Mouse (Mus musculus): ENCODE measurements around the gene Arhgap44.
A peak's percentile ranks its signal among the peaks of the same experiment; 100 is the strongest.

The Arhgap44 gene

DNA sequence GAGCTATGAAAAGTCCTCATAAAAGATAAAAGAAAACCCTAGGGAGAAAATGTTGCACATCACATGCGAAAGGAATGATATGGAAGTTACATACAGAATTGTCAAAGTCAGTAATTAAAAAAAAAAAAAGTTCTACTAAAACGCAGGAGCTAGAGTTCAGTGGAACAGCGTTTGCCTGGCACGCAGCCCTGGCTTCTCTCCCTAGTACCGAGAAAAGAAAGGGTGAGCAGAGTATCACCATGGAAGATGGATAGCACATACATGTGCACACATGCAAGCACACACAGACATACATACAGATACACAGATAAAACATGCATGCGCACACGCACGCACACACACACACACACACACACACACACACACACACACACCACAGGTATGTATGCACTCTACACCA lies 82.0 kb downstream of the Arhgap44 start:
- no peak for DNase-seq (ENCODE audit: low spot score)

DNA sequence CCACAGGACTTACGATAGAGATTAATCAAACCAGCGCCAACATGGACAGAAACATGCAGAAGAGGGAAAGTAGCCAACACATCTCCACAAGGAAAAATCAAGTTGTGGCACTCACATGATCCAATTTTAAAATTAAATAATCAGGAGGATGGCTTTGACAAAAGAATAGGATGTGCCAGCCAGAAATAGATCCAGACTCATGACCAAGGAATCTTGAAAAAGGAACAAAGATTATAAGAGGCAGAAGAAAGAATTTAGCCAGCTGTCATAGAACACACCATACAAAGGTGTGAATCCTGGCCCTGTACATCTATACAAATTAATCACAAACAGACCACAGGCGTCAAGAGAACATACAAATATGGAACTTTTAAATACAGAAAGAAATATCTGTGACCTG lies 82.5 kb downstream of the Arhgap44 start:
- DNase-seq (ENCODE audit: low spot score): no peak

DNA sequence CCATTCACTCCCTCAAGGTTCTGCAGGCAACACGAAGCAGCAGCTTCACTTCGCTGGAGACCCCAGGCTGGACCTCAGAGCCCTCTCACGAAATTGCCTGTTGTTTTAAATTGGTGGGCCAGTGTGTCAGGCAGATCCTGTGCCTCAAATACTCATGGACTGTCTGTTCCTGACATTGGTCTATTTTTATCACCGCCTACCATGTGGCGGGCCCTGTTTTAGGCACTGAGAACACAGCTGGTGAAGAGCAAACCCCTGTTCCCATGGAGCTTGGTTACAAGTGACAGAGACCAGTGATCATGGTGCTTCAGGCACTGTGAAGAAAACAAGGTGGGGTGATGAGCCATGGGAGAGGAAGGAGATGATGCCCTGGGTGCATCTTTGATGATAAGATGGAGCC lies 93.2 kb downstream of the Arhgap44 start:
- no peak for DNase-seq (ENCODE audit: low spot score)

DNA sequence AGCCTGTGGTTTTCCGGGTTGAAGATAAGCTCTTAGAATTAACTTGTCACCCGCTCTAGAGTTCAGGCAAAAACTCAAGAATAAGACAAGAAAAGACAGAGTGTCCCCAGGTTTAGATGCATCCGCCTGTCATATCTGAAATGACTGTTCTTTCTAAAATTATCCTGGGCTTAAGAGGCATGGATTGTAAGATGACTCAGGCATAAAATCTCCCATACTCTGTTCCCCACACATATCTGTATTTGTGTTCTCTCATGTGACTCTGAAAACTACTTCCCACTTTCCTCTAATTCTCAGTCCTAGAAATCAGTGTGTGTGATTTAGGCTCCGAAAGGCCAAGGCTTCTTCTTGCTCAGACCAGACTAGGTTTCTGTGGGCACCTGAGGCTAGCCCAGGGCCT lies 93.7 kb downstream of the Arhgap44 start:
- DNase-seq (ENCODE audit: low spot score): no peak

DNA sequence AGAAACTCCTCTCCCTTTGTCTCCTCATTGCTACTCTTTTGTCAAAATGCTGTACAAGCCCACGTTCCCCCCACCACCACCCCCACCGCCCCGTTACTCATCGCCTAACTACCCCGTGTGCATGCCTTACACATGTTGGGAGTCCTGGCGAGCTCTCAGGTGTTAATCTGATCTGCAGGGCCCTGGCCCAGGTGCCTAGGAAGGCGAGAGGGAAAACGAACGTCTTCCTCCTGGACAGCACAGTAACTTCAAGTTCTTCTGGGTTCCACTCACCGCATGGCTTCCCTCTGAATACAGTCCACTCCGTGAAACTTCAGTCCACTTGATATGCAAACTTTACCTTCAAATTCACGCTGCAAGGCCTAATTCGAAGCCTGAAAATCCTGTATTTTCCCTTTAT lies 97.6 kb downstream of the Arhgap44 start:
- no peak for DNase-seq (ENCODE audit: low spot score)

GRCm38 (mm10) chr11:65061437-65061836 lies 101.3 kb downstream of the Arhgap44 start:
- DNase-seq (ENCODE audit: low spot score): no peak

DNA sequence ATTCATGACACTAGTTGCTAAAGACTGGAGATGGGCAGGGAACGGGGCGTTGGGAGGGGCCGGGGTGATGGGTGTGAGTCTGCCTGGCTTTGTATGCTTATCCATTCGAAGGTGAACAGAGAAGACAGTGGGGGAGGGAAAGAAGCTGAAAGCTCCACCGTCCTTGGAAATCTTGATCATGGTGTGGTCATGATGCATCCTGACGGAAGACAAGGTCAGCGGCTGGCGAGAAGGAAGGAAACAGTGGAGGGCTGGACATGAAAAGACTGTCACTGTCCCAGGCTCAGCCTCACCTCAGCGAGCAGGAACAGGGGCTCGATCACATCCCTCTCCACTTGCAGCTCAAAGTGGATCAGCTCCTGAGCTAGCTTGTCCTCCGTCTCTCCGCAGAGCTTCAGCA lies 103.2 kb downstream of the Arhgap44 start:
- DNase-seq (ENCODE audit: low spot score): no peak

DNA sequence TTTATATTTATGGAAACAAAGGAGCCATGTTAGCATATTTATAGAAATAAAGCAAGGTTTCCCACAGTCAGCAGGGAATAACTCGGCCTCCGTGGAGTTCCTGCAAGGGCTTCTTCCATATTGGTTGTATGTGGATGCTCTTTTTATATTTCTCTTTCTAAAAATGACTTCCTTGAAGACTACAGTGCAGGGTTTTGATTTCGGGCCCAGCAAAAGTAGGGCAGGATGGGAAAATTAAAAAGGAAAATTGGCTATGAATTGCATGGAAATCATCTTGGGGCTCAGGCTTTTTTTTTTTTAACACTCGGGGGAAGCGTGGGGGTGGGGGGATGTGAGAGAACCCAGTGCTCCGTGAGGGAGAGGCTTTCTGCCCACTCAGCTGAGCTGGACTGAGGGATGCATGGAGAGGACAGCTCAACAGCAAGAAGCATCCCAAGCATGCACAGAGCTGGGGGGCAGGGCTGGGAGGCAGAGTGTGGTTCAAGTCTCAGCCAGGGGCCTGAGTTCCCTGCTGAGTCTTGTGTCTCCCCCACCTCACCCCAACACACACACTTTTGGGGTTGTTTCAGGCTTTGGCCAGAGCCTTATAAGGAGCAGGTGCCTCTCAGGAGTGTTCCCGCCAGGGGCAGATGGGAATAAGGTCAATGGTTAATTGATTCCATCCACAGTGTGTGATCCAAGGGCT lies 104.4 kb downstream of the Arhgap44 start:
- DNase-seq (ENCODE audit: low spot score): no peak

DNA sequence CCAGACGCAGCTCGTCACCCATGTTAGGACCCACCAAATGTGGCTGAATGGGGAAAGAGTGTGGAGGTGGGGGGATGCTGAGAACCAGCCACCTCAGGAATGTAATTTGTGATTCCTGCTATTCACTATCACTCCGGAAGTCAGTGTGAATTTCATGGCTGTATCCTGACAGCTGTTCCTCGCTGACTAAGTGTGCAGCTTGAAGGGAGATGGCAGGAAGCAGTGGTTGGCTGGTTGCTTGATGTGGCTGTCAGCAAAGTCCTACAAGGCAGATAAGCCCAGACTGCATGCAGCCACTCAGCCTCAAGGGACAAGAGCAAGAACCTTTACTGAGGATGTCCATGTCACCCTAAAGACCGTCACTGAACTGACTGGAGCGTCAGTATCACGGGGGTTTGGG lies 107.2 kb downstream of the Arhgap44 start:
- no peak for DNase-seq (ENCODE audit: low spot score)

DNA sequence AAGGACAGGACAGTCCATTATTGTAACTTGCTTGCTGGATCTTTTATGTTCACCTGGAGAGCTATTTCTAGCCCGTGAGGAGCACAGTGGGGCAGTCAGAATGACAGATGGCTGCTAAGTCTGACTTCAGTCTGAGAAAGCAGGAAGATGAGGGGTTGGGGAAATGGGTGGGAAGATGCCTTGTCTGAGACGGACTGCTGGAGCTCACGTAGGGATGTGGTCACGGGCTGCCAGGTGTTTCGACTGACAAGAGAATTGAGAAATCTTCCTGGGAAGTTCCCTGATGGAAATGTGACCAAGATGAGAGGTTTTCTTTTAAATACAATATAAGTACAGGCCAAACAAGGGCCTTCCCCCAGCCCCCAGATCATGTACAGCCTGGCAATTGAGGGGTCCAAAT lies 108.5 kb downstream of the Arhgap44 start:
- no peak for DNase-seq (ENCODE audit: low spot score)

GRCm38 (mm10) chr11:65050819-65051218 lies 111.9 kb downstream of the Arhgap44 start:
- DNase-seq (ENCODE audit: low spot score): no peak

DNA sequence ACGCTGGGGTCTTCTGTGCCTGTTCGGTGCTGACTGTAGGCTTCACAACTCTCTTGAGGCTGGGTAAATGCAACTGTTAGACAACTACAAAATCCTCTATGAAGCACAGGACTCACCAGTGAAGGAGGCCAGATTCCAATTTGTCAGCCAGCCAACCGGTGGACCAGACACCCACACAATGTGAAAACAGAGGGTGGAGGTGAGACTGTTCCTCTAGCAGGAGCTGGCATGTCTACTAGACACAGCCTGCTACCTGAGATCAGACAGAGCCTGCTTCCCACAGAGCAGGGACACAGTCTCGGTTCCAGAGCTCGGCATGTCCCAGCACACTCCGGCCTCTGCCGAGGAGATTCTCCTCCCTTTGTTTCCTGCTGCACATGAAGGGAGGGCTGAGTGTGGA lies 113.7 kb downstream of the Arhgap44 start:
- no peak for DNase-seq (ENCODE audit: low spot score)

- no peak for DNase-seq (ENCODE audit: low spot score)
Measured at GRCm38 (mm10) chr11:65040556-65040955, 122.2 kb downstream of the Arhgap44 start.

DNA sequence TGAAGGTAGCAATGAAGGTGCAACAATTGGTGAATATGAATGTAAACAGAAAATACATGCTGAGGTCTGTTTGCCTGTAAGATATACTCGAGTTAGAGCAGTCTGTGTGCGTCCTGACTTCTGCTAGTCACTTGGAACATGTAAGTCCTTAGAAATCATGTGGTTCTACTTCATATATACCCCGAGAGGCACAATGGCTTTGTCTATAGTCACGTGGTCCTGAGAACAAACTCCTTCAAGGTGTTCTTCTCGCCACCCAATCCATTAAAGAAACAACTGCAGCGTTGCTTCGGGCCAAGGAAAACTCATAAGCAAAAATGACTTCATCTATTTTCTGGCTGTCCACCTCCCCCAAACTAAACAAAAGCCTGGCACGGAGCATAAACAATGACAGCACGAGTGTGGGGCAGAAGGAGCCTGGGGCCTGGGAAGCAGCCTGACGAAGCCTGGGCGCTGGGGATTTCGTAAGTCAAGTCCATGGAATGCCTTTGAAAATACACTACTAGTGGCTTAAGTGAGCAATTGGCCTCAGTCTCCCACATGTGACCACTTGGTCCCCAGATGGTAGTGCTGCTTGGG lies 123.2 kb downstream of the Arhgap44 start:
- DNase-seq (ENCODE audit: low spot score): no peak

DNA sequence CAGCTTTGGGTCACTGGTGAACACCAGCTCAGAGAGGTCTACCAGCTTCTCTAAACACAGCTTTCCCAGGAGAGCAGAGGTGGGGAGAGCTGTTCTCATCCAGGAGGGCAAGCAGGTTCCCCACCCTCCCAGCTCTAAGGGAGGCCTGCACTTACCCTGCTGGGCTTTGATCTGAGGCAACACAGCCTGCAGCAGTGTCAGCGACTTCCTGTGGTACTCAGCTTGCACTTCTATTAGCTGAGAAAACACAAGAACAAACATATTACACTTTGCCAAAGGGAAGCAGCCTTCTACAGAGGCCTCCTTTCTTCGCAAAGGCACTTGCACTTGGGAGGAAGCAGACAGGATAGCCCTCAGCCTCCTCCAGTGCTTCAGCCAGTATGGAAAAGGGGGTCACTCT lies 123.8 kb downstream of the Arhgap44 start:
- no peak for DNase-seq (ENCODE audit: low spot score)

DNA sequence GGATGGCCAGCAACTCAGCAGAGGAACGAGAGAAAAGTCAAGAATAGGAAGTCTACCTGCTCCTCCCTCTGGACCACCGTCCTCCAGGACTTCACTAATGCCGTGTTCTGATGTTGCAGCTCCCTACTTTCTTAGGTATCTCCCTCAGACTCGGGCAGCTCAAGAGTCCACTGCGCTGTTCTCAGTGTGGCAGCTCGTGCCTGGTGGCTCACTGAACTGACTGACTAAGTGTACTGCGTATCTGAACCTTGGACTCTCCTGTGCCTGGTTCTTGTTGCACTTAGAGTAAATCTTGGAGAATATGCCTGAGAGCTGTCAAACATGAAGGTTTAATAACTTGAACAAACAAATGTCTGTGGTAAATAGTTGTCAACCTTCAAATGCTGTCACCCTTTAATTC lies 130.5 kb downstream of the Arhgap44 start:
- peak; percentile 26 for DNase-seq (ENCODE audit: low spot score)

- no peak for DNase-seq (ENCODE audit: low spot score)
Measured at GRCm38 (mm10) chr11:65030201-65030600, 132.6 kb downstream of the Arhgap44 start.

DNA sequence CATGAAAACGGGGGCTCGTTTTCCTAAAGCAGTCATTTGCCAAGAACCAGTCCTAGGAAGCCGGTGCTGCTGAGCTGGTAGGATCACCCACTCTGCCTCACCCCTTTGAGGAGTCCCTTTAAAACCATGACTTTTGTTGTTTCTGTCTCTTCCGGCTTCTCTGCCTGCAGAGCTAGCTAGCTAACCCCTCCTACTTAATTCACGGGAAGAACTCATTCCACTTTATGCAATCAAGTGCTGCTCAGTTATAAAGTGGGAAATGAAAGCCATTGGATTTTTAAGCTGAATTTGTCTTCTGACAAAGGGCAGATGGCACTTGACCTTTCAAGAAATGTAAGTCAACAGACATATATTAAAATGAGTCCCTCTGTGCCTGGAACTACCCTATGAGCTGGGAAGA lies 134.7 kb downstream of the Arhgap44 start:
- no peak for DNase-seq (ENCODE audit: low spot score)

DNA sequence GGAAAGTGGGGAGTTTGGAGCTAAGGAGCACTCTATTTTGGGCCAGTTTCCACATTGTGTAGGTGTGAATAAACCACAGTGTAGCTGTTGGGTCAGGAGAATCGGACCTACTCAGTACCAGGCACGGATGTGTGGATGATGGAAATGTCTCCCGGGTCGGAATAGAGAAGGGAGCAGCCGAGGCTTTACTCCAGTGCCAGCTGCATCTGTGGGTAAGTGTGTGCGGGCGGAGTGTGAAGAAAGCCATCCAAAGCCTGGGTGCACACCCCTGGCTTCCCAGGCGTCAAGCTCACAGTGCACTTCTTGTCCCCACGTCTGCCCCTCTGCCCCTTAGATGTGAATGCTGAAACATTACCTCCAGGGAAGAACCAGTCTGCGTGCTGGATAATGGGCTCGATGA lies 140.0 kb downstream of the Arhgap44 start:
- no peak for DNase-seq (ENCODE audit: low spot score)

DNA sequence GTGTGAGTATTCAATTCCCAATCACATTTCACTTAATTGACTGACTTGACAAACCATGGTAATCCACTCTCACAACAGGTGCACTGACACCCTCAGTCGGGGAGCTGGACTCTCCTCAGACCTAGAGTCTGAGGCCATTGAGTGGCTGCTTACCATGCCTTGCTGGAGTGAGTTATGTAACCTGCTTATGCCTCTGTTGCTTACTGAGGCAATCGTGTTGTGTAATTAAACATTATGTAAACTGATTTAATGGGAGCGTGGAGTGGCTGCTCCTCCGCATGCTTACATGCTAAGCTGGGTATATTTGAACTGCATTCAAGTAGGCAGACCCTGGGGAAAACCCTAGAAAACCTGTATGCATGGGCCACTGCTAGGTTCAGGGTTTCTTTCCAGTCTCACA lies 142.0 kb downstream of the Arhgap44 start:
- no peak for DNase-seq (ENCODE audit: low spot score)

DNA sequence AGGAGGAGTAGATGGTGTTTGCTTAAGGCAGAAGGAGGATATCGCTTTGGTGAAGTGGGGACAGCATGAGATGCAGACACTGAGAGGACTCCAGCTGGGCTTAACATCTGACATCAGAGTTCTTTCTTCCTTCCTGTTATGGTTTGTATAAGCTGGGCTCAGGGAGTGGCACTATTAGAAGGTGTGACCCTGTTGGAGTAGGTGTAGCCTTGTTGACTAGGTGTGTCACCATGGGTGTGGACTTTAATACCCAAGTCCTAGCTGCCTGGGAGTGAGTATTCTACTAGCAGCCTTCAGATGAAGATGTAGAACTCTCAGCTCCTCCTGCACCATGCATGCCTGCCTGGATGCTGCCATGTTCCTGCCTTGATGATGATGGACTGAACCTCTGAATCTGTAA lies 146.0 kb downstream of the Arhgap44 start:
- DNase-seq (ENCODE audit: low spot score): no peak

- no peak for DNase-seq (ENCODE audit: low spot score)
Measured at GRCm38 (mm10) chr11:65013906-65014305, 148.9 kb downstream of the Arhgap44 start.

DNA sequence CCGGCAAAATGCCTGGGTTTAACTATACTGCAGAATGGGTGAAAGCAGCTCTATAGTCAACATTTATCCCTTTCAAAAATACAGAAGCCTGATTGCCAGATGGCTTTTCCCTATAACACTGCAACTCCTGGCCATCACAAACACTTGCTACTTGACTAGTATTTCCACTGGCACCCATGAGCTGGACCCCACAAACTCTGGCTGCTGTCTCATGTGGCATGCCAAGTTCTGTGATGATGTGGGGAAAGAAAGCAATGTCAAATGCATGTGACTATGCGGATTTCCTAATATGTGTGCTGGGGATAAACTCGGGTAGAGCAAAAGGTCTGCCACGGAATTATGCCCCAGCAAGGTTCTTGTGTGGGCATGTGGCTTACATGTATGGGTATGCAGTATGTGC lies 156.7 kb downstream of the Arhgap44 start:
- no peak for DNase-seq (ENCODE audit: low spot score)

DNA sequence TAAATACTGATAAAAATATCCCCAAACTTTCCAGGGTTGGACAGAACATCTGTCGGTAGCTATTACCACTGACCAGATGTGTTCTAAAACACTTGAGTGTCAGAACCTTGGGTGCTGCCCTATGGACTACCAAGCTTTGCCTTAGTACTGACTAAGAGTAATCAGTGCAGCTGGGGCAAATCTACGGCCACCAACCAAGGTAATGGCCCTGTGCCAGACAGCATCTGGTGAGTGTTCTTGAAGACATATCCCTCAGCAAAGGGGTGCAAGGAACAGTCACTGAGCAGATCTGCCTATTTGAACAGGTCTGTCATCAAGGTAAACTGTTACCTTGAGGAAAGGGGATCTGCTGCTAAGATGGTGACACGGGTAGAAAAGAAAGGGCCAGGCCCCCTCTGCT lies 157.9 kb downstream of the Arhgap44 start:
- DNase-seq (ENCODE audit: low spot score): no peak

All from yolk sac, embryonic 10.5 days (tissue).